Mouse (Mus musculus): Measurements from ENCODE around the gene Ecm1. TPM values are rescaled to one million over a fixed set of nuclear protein-coding genes. Genes with fewer than 3 reads are reported as not detected.

Ecm1 gene
- total and polyA plus RNA-seq, 2 experiments: 48.1 to 374 TPM

DNA sequence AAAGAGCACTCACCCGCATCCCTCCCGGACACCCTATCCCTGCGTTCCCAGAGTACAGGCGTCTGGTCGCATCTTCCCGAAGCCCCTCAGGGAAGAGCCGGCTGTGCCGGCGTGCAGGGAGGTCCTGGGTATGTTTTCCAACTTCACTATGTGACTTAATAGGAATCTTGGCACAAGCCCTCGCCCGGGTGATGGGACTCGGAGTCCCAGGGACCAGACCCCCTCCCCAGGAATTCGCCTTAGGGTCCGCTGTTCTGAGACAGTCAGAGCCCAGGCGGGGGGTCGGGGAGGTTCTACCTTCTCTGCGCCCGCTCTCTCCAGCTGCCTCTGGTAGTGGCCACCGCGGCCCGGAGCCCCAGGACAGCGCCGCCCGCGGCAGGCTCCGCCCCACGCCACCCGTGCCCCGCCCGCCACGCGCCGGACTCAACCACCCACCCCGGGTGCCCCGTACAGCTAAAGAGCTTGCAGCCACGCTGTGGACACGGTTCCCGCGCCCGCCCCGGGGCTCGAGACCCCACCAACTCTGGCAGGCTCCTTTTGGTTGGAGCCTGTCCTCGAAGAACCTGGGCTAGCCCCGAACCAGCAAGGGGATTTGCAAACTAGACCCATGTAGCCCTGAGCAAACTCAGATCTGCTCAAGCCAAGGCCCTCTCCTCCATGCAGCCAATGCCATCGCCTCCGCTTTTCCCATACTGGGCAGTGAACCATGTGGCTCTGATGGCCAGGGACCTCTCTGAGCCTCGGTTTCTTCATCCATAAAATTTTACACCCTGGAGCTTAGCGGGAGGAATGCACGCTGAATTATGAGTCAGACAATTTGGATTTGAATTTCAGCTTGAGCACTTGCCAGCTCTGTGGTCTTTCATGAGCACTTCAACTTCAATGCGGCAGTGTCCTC, 51.6 kb downstream of the Ecm1 start, which contains the start of gene Adamtsl4:
Gene Adamtsl4 (minus strand): TSS at position 394 of the 898 bp plus-strand sequence.
- 10% methylated on average over 50 of the region's 50 CpGs for WGBS
- Histone ChIP-seq H3K9ac (ENCODE audit: low read depth, low read length) (peak within 1 kb of the TSS; percentile 75), H3K27ac (replicated peaks; ENCODE audit: insufficient read depth, low read depth, low read length) (peak within 1 kb of the TSS; percentile 8; the same call in 1 of the 2 replicates), H3K79me2 (ENCODE audit: control insufficient read depth, insufficient read depth, low read length) (no peaks in the 10 kb centered on the region), H3K4me1 (ENCODE audit: control insufficient read depth, insufficient read depth, low read length) (peaks cover 2% of the 10 kb centered on the region), H3K36me3 (ENCODE audit: control insufficient read depth, insufficient read depth, low read length) (no peaks in the 10 kb centered on the region), H3K4me3 (ENCODE audit: insufficient read depth, low read depth, low read length) (peak within 1 kb of the TSS; percentile 67), H3K27me3 (ENCODE audit: control insufficient read depth, insufficient read depth, low read length) (no peaks in the 10 kb centered on the region)
- 0 out of 2 replicates have a peak, but pooled peaks have one; percentile 2 for TF ChIP-seq CTCF (IDR thresholded peaks at IDR 0.05; ENCODE audit: low read depth, low read length)
- no peak for TF ChIP-seq POLR2A (IDR thresholded peaks at IDR 0.05; ENCODE audit: extremely low read depth, insufficient read depth, low read length)
- DNase-seq (ENCODE audit: extremely low read depth, low read depth, low spot score): no peak

DNA sequence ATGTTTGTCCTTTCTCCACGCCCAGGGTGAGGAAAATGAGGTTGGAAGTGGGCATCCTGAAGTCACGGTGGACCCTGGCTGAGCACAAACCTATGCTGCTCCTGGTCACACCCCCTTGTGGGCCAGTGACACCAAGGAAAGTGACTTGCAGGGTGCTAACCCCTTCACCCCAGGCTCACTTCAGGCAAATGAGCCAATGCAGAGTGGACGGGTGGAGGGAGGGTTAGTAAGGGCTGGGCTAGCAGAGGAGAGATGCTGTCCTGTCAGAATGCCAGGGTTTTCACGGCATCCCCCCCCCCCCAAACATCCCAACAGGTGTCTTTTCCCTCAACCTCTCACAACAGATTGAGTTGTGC, 52.2 kb downstream of the Ecm1 start:
- Histone ChIP-seq H3K36me3 (ENCODE audit: control insufficient read depth, insufficient read depth, low read length) (no peaks in the 10 kb centered on the region), H3K9ac (ENCODE audit: low read depth, low read length) (peak overlapping the region; percentile 75; the same call in 1 of the 2 replicates), H3K27me3 (ENCODE audit: control insufficient read depth, insufficient read depth, low read length) (no peaks in the 10 kb centered on the region), H3K27ac (replicated peaks; ENCODE audit: insufficient read depth, low read depth, low read length) (peak overlapping the region; percentile 8; the same call in 1 of the 2 replicates), H3K4me1 (ENCODE audit: control insufficient read depth, insufficient read depth, low read length) (no peaks in the 10 kb centered on the region), H3K79me2 (ENCODE audit: control insufficient read depth, insufficient read depth, low read length) (no peaks in the 10 kb centered on the region), H3K4me3 (ENCODE audit: insufficient read depth, low read depth, low read length) (peak overlapping the region; percentile 67)
- TF ChIP-seq CTCF (IDR thresholded peaks at IDR 0.05; ENCODE audit: low read depth, low read length) (no peak), POLR2A (IDR thresholded peaks at IDR 0.05; ENCODE audit: extremely low read depth, insufficient read depth, low read length) (no peak)
- 33% methylated on average over 4 of the region's 4 CpGs for WGBS
- no peak for DNase-seq (ENCODE audit: extremely low read depth, low read depth, low spot score)

DNA sequence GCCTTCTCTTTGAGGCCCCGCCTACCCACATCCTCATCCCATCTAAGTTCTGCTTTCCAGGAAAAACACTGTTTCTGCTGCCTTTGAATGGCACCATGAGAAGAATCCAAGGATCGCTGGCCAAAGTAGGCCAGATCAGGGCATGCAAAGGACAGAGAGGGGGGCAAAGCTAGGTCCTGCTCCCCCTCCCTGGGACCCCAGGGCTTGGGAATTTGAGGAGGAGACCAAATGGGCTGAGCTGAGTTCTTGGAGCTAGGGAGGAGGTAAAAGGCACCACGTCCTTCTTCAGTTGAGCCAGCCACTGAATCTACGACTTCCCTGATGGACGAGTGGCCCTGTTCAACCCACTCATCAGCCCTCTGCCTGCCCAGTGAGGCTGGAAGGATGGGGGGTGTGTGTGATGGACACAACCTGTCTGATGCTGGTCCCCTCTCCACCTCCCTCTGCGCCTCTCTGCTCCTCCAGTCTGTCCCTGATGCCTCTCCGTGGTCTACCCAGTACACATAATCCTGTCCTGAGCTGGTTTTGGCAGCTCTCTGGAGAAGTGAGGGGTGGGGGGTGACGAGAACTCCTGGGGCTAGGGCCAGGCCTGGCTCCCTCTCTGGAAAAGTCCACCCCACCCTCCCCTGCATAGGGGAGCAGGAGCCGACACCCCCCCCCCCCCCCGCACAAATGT, 52.7 kb downstream of the Ecm1 start:
- Histone ChIP-seq H3K4me3 (ENCODE audit: insufficient read depth, low read depth, low read length) (peak overlapping the region; percentile 26; the same call in 1 of the 2 replicates), H3K4me1 (ENCODE audit: control insufficient read depth, insufficient read depth, low read length) (no peaks in the 10 kb centered on the region), H3K79me2 (ENCODE audit: control insufficient read depth, insufficient read depth, low read length) (no peaks in the 10 kb centered on the region), H3K9ac (ENCODE audit: low read depth, low read length) (no peak overlapping the region), H3K27ac (replicated peaks; ENCODE audit: insufficient read depth, low read depth, low read length) (no peak overlapping the region), H3K36me3 (ENCODE audit: control insufficient read depth, insufficient read depth, low read length) (no peaks in the 10 kb centered on the region), H3K27me3 (ENCODE audit: control insufficient read depth, insufficient read depth, low read length) (no peaks in the 10 kb centered on the region)
- no peak for DNase-seq (ENCODE audit: extremely low read depth, low read depth, low spot score)
- 76% methylated on average over 10 of the region's 10 CpGs for WGBS
- TF ChIP-seq CTCF (IDR thresholded peaks at IDR 0.05; ENCODE audit: low read depth, low read length) (no peak), POLR2A (IDR thresholded peaks at IDR 0.05; ENCODE audit: extremely low read depth, insufficient read depth, low read length) (no peak)

DNA sequence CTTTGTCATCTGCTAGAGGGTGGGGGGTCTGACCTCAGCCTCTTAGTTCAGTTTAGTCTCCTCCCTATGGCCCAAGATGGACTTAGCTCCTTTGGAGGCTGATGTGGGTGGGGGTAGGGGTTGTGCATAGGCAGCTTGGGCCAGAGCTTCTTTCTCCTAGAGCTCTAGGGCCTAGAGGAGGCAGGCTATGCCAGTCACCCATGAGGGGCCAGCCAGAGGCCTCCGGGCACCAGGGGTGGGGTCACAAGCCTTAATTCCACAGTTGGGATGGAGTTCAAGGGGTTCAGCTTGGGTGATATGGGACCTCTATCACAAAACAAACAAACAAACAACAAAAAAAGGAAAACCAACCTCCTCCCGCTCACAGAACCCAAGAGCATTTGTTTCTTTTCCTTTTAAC, 53.7 kb downstream of the Ecm1 start:
- H3K27ac ChIP-seq (replicated peaks; ENCODE audit: insufficient read depth, low read depth, low read length): no peak overlapping the region
- no peak for DNase-seq (ENCODE audit: extremely low read depth, low read depth, low spot score)
- no peaks in the 10 kb centered on the region for H3K36me3 ChIP-seq (ENCODE audit: control insufficient read depth, insufficient read depth, low read length)
- H3K4me3 ChIP-seq (ENCODE audit: insufficient read depth, low read depth, low read length): no peak overlapping the region
- 83% methylated on average over 2 of the region's 2 CpGs for WGBS
- TF ChIP-seq CTCF (IDR thresholded peaks at IDR 0.05; ENCODE audit: low read depth, low read length) (no peak), POLR2A (IDR thresholded peaks at IDR 0.05; ENCODE audit: extremely low read depth, insufficient read depth, low read length) (no peak)
- H3K79me2 ChIP-seq (ENCODE audit: control insufficient read depth, insufficient read depth, low read length): no peaks in the 10 kb centered on the region
- H3K9ac ChIP-seq (ENCODE audit: low read depth, low read length): no peak overlapping the region
- no peaks in the 10 kb centered on the region for H3K4me1 ChIP-seq (ENCODE audit: control insufficient read depth, insufficient read depth, low read length)
- no peaks in the 10 kb centered on the region for H3K27me3 ChIP-seq (ENCODE audit: control insufficient read depth, insufficient read depth, low read length)

DNA sequence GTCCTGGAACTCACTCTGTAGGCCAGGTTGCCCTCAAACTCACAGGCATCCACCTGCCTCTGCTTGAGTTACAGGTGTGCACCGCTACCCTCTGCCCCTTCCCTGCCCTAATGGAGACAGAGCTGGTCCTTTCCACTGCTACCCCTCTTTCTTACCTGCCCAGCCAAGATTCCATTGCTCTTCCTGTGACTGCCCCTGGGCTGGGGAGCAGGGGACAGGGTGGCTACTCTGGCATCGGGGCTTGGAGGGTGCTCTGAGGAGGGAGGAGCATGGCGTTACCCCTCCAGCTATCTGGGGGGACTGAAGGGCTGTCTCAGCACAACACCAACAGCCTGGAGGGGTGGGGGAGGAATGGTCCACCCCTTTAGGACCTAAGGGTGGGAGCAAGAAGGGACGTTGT, 54.1 kb downstream of the Ecm1 start:
- no peaks in the 10 kb centered on the region for H3K36me3 ChIP-seq (ENCODE audit: control insufficient read depth, insufficient read depth, low read length)
- no peak overlapping the region for H3K9ac ChIP-seq (ENCODE audit: low read depth, low read length)
- H3K27me3 ChIP-seq (ENCODE audit: control insufficient read depth, insufficient read depth, low read length): no peaks in the 10 kb centered on the region
- no peak for DNase-seq (ENCODE audit: extremely low read depth, low read depth, low spot score)
- H3K4me1 ChIP-seq (ENCODE audit: control insufficient read depth, insufficient read depth, low read length): no peaks in the 10 kb centered on the region
- H3K27ac ChIP-seq (replicated peaks; ENCODE audit: insufficient read depth, low read depth, low read length): no peak overlapping the region
- H3K79me2 ChIP-seq (ENCODE audit: control insufficient read depth, insufficient read depth, low read length): no peaks in the 10 kb centered on the region
- TF ChIP-seq CTCF (IDR thresholded peaks at IDR 0.05; ENCODE audit: low read depth, low read length): no peak
- no peak overlapping the region for H3K4me3 ChIP-seq (ENCODE audit: insufficient read depth, low read depth, low read length)
- WGBS: 87% methylated on average over 4 of the region's 4 CpGs

Measured in liver, adult 2 months (tissue).